Mouse (Mus musculus) liver, embryonic 18 days (tissue): ENCODE measurements around the gene Chgb. TPM values are rescaled to one million over a fixed set of nuclear protein-coding genes. Genes with fewer than 3 reads are reported as not detected.

Experiments
- polyA plus RNA-seq: library from polyadenylated mRNA; depleted of rRNA; stranded (reverse); fragments of >200 nt; gene quantifications from 2 replicates; pipeline ENCODE4 v1.2.3, GENCODE M21; 2012; rRNA removed

Chgb gene
- 0.03 and 0.10 TPM in 2 replicates for polyA plus RNA-seq

GRCm38 (mm10) chr2:132780978-132781377, at the start of gene Chgb:
TSS of gene Chgb (plus strand) at chr2:132781278.

GRCm38 (mm10) chr2:132815608-132816314, 34.7 kb downstream of the Chgb start, which contains the start of the genes Trmt6 and Mcm8:
TSS of gene Trmt6 (minus strand) at chr2:132816055.
TSS of gene Mcm8 (plus strand) at chr2:132816141.

Other genes with a start within 250 kb of the Chgb start
- gene Gpcpd1, start 193.5 kb upstream of the Chgb start, polyA plus RNA-seq, result 21.6 and 21.9 TPM in 2 replicates
- 6.3 and 6.7 TPM in 2 replicates for gene Shld1, start 94.3 kb upstream of the Chgb start, polyA plus RNA-seq
- 5.5 and 6.3 TPM in 2 replicates for gene Trmt6, start 34.8 kb downstream of the Chgb start, polyA plus RNA-seq
- gene Mcm8, start 34.9 kb downstream of the Chgb start, polyA plus RNA-seq, result 2.0 and 2.1 TPM in 2 replicates
- 19.3 and 25.3 TPM in 2 replicates for gene Crls1, start 65.4 kb downstream of the Chgb start, polyA plus RNA-seq
- gene Lrrn4, start 99.6 kb downstream of the Chgb start, polyA plus RNA-seq, result 0.94 and 0.95 TPM in 2 replicates
- 0.07 and 0.13 TPM in 2 replicates for gene Fermt1, start 164.6 kb downstream of the Chgb start, polyA plus RNA-seq